Mouse (Mus musculus): ENCODE data around the gene Rhox9.
"Not testable (repeated sequence)": the region's sequence is repeated elsewhere in the genome, so short reads cannot be mapped to it uniquely, and the experiment has no call there.

Gene Rhox9

DNA sequence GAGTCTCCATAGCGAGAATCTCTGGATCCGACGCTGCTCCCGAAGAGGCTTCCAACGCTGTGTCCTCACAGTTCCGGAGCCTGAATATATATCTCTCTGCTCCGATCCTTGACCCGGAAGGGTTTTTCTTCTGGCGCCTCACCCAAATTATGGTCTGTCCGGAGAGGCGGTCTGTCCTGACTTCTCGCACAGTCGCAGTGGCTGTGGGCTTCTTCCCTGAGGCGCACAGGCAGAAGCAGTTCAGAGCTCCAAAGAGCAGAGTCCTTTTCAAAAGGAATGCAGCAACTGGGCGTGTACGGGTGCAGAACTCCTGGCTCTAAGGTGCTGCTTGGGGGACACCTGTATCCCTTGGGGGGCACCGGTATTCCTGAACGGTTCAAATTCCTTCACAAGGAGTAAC is at the start of gene Rhox9:
TSS of gene Rhox9 (minus strand) at position 101 of the 400 bp plus-strand sequence.
- DNase-seq (ENCODE audit: low read depth, low spot score) = not testable (repeated sequence)

GRCm38 (mm10) chrX:37916311-37916710 is 14.7 kb upstream of the Rhox9 start:
- no peak for DNase-seq (ENCODE audit: low read depth, low spot score)

- DNase-seq (ENCODE audit: low read depth, low spot score) = no peak
Observed at GRCm38 (mm10) chrX:37908581-37908980, 7.0 kb upstream of the Rhox9 start.

DNA sequence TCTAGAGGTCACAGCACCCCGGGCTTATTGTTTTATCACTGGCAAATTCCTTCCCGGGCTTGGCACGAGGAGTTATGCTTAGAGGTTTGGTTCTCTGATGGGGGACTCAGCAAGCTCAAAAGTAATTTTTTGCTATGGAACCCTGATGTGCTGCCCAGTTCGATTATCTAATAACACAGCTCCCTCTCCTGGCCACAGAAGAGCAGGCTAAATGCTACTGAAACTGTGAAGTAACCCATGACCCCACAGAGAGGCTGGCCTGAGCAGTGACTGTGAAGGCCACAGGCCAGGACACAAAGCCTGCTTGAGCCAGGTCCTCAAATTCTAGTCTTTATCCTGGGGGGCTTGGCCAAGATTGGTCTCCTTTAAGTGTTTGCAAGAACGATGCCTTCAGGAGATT is 2.2 kb upstream of the Rhox9 start:
- DNase-seq (ENCODE audit: low read depth, low spot score) = no peak

GRCm38 (mm10) chrX:37897132-37897531 is 4.4 kb downstream of the Rhox9 start, which contains the start of gene Rhox7b:
TSS of gene Rhox7b (minus strand) at chrX:37897232.
- not testable (repeated sequence) for DNase-seq (ENCODE audit: low read depth, low spot score)

- no peak for DNase-seq (ENCODE audit: low read depth, low spot score)
Observed at GRCm38 (mm10) chrX:37878844-37879243, 22.7 kb downstream of the Rhox9 start, which contains the start of gene Rhox8. TSS of gene Rhox8 (minus strand) at chrX:37878944.

GRCm38 (mm10) chrX:37871641-37872040 is 29.9 kb downstream of the Rhox9 start:
- DNase-seq (ENCODE audit: low read depth, low spot score) = no peak
